Mouse (Mus musculus): ENCODE results near the gene Rcor2.

The Rcor2 gene

DNA sequence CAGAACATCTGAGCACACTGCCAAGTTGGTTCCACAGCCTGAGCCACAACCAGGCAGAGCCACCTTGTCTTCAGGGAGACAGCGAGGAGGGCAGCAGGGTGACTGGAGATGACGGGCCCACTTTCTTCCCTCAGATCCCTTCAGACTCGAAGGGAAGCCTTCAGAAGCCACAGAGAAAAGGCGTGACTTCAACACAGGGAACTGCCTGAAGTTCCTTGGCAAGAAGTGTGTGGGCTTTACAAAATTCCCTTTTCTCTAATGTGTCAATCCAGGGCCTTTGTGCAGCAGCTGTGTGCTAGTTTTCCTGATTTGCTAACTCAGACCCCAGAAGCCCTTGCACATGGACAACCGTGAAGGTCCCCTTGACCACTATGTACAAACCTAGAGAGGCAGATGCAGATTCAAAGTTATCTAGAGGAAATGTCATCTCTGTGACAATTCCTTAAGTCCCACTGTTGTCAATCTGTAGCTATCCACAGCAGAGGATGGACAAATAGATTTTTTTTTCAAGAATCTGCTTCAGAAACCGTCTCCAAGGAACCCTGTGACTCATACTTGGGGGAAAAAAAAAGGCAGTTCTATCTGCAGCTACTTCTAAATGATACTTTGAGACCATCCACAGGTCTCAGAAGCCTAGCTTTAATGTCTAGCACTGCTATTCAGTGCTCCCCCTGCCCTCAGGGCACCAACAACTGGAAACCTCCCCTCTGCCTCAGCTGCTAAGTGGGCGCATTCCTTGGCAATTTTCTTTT is 25.0 kb downstream of the Rcor2 start:
- in situ Hi-C loops (cut with MseI, MboI), result no loop called here

DNA sequence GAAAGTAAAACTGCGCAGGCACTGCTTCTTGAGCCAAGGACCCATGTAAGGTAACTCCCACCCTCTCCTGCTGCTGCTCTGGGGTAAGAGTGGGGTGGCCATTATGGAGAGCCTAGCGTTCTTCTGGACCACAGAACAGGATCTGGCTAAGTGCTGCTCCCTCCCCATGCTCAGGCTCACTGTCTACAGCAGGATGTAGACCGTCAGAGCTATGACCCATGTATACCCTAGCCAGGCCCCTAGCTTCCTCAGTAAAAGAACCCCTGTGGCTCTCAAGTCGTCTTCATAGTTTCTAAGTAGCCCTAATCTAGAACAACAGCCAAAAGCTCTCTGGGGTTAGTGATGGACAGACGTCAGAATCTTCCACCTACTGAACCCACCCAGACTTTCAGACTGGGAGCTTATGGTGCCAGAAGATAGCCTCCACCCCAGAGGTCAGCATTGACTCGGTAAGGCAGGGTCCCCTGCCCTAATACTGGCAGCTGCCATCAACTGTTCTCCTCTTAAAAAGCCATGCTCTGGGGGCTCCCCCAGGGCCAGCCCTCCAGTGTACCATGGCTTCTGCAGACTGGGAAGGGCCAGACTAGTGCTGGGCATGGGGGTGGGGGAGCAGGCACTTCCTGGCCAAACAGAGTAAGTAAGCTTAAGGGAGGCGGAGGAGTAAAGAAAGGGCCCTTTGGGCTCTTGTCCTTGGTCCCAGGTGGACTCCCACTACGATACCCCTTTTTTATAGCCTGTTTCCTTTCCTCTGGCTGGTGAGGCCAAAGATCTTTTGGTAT is 27.2 kb downstream of the Rcor2 start:
- in situ Hi-C loops (cut with MseI, MboI), result no loop called here

DNA sequence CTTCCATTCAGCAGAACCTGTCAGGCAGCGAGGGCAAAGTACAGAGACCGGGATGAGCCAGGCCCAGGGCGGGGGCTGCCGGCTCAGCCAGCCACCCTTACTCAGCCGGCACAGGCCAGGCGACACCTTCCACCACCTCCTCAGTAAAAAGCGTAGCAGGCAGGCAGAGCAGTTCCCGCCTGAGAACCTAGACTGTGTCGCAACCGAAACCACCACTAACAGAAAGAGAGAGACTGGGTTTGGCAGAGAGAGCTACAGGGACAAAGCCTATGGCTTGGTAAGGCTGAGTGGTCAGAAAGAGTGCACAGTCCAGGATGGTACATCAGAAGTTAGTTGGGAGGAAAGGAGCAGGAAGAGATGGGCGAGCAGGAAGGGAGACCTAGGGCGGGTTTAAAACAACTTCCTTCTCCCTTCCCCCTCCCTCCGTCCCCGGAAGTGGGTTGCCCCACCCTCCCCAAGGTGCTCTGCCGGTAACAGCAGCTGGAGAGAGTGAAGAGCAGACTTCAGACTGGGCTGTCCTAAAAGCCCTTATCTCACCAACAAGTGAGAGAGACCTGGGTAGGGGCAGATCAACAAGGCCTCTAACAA is 28.0 kb downstream of the Rcor2 start:
- in situ Hi-C loops (cut with MseI, MboI), result no loop called here

DNA sequence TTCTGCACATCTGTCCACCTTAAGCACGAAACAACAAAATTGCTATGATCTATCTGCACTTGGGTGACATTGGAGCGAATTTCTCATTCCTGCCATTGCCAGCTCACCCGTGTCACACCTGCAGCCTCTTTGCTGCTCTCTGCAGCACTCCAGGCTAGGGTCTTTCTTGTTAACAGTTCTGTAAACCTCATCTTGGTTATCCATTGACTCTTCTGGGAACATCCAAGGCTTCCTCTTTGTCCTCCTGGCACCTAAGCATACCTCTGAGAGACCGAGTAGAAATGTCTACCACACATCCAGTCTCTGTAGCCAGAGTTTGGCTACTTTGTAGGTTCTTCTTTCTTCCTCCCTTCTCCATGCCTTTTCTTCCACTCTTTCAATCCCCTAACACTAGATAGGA is 28.8 kb downstream of the Rcor2 start:
- in situ Hi-C loops (cut with MseI, MboI), result no loop called here

DNA sequence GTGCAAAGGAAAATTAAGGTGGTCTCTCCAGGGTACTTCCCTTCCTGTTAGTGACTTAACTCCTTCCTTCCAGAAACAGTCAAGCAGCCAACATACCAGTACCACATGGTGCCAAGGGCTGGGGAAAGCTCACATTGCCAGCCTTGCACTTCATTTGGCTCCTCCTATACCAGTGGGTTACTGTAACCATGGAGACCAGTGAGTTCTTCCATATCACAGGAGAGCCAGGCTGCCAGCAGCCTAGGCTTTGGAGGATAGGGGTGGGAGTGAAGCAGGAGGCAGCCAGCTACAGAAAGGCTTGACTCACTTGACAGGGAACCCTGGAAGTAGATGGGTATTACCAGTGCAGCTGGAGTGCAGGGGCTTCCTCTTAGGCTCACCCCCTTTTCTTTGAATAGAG is 31.9 kb downstream of the Rcor2 start:
- in situ Hi-C loops (cut with MseI, MboI), result no loop called here

DNA sequence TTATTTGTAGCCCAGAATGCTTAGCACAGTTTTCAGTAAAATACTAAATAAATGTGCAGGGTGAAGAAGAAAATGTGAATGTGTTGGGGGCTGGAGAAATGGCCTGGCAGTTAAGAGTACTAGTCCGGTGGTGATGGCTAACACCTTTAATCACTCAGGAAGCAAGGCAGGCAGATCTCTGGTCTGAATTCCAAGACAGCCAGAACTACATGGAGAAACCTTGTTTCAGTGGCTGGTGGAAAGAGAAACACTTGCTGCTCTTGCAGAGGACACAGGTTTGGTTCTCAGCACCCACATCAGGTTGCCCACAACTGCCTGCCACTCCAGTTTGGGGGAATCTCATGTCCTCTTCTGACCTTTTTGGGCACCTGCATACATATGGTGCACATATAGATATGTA is 33.0 kb downstream of the Rcor2 start:
- in situ Hi-C loops (cut with MseI, MboI), result no loop called here

DNA sequence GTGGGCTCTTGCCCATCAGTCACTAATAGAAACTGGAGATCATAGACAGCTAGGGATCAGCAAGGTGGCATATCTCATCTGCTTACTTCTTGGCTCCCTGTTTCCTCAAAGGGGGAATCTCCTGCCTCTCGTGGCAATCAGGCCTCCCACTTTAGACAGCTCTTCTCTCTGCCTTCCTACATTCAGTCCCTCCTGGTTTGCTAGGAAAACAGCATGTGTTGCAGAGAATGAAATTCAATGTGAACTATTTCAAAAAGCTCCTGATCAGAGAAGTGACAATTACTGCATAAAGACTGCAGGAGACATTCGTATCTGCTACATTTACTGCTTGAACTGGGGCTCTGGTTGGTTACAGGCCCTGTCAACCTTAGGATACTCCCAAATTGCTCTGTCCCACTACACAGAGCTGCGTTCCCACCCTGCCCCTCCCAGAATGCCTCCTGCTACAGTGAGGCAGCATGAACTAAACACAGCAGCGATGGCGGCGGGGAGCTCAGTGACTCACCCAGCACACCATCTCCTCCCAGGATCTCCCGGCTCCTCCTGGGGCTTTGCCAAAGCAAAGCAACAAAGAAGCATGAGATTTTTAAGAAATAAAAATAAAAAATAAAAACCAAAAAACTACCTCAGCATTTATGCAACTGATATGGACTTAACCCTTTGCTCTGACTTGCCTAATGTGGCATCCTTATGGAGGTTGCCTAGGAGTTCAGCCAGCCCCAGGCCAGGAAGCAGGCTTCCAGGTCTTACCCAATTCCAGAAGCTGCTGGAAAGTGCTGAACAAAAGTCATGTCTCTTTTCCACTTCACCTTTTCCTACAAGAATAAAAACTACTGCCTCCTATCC is 34.7 kb downstream of the Rcor2 start:
- in situ Hi-C loops (cut with MseI, MboI), result no loop called here

DNA sequence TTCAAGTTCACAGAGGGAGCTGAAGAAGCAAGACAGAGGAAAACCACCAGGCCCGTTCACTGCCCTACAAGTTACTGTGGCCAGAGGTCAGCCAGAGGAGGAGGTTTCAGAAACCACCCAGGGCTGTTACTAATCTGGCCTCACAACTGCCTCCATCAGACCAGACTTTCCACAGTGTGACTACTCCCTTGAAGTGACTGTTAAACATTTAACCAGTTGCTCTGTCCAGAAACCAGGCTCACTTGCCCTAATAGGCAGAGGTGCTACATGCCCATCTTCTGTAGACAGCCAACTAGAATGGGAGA is 35.3 kb downstream of the Rcor2 start:
- in situ Hi-C loops (cut with MseI, MboI), result no loop called here

DNA sequence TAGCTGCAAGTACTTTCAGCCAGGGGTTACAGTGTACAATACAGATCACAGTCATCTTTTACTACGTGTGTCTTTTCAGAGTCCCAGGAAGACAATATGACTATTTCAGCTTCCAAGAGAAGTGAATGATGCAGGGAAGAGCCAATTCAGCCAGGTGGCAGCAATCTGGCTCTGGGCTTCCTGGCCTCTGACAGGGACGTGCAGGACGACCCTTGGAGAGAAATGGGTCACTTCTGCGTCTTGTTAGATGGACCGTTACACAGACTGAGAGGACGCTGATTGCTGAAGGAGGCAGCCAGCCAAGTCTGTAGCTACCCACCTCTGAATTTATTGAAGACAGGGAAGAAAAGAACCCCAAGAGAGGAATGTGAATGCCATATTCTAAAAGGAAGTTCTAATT is 36.7 kb downstream of the Rcor2 start:
- in situ Hi-C loops (cut with MseI, MboI), result no loop called here

DNA sequence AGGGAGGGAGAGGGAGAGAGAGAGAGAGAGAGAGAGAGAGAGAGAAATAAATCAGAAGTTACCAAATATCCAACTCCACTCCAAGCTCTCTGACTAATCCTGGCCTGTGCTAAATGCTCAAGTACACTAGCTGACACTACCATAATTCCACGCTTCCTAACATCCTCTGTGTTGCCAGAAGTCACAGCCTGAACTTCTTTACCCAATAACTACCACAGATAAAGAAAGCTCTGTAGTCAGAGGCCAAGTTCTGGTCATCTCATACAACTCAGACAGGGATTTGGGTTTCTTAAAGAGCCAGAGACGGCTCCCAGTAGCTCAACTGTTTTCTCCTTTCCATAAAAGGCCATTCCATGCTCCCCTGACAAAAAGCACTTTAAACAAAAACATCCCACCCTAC is 37.7 kb downstream of the Rcor2 start:
- in situ Hi-C loops (cut with MseI, MboI), result no loop called here

DNA sequence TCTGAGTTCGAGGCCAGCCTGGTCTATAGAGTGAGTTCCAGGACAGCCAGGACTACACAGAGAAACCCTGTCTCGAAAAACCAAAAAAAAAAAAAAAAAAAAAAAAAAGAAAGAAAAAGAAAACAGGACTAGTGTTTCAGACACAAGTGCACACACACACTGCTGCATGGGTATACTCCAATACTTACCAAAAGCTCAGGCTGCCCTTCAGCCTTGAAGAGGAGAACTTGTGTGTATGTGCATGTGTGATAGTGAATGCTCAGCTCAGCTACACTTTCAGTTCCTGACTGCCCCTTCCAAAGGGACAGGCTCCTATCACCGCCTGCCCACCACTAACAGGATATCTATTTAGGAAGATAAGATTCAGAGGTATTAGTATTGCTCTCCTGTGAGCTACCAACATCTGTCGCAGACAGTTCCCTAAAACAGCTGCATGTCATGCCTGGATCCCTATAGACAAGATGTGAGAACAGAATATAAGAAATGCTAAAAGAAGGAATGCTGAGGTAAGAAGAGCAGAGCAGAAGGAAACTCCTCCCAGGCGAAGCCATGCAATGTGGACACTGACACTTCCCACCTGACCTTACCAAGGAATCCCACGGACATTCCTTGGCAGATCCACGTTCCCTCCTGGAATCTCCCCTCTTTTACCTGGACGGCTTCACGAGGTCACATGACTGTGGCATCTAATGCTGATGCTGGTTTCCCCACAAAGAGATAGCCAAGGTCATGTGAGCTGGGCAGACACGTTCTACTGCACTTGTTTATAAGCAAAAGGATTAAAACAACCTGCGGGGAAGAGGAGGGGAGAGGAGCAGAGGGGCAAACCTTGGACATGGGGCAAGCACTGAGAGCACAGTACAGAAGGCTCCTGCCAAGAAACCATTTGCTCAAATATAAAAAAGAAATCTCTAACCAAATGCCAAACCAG is 38.5 kb downstream of the Rcor2 start:
- in situ Hi-C loops (cut with MseI, MboI), result no loop called here

DNA sequence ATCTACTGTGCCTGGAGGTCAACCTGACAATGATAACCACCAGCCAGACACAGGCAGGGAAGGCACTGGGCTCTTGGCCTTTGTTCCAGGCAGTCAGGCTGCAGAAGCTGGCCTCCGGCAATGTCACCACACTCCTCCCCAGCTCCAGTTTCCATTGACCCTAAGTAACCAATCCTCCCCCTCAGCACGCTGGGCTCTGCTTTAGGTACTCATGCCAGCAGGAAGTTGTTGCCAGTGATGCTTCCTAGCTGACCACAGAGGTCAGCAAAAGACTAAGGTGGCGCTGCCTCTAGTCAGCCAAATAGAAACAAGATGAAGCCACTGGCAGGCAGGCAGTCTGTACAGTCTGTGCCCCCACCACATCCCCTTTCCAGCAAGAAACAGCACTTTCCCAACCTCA is 39.8 kb downstream of the Rcor2 start:
- in situ Hi-C loops (cut with MseI, MboI), result no loop called here

DNA sequence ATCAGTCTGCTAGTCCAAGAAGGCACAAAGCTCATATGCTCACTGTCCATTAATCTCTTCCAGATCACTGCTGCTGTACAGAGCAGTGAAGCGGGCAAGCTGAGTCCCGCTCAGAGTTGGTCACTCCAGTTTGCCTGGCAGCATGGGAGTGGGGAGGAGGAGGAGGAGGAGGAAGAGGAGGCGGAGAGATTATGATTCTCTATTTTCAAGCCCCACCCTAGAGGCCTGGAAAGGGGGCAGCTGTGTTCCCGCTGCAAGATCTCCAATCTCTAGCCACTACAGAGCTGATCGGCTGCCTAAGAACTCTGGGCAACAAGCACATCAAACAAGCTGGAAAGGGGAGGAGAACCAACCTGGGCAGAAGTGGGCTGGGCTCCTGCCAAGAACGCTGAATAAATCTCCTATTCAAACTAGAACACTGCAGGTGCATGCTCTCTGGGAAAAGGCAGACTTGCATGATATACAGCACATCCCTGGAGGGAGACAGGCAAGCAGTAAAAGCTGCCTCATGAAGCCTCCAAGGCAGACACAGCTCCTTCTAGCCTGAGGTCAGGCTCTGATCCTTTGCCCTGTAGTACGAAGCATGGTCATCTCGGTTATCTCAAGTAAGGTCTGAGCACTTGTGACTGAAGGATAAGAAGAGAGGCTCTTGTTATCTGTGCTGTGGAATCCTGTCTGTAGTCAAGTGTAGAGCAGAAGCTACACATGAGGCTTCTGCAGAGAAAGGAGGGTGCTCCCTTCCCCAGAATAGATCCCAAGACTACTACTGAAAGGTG is 41.1 kb downstream of the Rcor2 start:
- in situ Hi-C loops (cut with MseI, MboI), result no loop called here

DNA sequence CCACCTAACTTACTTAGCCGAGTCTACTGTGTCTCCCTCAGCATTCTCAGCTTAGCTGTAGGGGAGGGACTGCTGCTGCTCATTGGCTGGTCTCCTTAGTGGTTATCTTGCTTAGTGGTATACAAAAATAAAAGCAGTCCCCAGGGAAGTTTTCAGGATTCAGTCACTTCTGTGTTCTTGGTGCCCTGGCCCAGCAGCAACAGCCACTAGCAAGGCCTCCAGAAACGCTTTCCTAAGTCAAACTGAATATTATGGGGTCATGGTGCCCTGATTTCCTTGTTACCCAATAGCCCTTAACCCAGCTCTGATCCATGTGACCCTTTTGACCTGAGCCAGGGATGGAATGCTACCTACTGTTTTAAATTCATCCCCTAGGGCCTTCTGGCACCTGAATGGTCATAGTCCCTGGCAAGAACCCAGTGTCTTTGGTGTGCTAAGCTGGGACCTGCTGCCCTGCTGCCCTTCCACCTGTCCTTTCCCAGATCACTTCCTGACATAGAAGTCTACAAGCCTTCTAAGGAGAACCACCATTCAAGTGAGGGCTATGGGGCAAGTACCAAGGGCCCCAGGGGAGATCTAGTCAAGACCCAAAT is 42.7 kb downstream of the Rcor2 start:
- in situ Hi-C loops (cut with MseI, MboI), result no loop called here

DNA sequence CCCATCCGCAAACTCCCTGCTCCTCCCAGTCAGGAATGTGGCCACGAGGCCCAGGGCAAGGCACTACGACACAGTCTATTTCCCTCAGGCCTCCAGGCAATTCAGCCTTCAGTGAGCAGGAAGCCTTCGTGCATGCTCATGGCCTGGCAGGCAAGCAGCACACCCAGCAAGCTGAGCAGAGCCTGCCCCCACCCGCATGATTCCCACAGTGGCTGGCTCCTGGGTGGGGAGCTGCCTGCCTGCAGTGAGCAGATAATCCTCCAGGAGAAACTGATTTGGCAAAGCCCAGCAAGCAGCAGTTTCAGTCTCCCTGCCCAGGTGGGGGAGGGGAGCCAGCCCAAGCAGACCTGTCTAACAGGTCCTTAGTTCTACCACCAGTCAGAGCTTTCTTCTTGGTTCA is 43.6 kb downstream of the Rcor2 start:
- in situ Hi-C loops (cut with MseI, MboI), result no loop called here

DNA sequence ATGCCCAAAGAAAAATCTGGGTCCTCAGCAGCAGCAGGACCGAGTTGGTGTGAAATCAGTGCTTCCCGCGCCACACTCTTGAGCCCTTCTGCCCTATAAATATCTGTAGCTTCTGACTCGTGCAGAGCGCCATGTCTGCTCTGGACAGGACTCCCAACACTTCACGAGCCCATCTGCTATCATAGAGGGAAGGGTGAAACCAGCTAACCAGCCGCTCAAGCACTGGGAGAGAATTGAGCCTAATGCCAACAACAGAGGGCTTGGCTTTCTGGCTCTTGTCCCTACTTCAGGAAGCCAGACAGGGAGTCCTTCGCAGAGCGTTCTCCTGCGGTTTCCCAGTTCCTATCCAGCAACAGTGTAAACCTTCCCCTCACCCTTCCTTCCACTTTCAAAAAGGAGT is 44.2 kb downstream of the Rcor2 start:
- in situ Hi-C loops (cut with MseI, MboI), result no loop called here

DNA sequence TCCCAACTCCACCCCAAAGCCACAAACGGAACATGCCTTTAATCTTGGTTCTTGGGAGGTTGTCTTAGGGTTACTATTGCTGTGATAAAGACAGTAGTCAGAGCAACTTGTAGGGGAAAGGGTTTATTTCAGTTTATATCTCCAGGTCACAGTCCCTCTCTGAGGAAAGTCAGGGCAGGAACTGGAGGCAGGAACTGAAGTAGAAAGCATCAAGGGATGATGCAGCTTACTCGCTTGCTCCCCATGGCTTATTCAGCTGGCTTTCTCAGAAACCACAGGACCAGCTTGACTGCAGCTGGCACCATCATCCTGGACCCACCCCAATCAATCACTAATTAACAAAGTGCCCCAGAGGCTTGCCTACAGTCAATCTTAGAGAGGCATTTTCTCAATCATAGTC is 46.5 kb downstream of the Rcor2 start:
- in situ Hi-C loops (cut with MseI, MboI), result no loop called here

DNA sequence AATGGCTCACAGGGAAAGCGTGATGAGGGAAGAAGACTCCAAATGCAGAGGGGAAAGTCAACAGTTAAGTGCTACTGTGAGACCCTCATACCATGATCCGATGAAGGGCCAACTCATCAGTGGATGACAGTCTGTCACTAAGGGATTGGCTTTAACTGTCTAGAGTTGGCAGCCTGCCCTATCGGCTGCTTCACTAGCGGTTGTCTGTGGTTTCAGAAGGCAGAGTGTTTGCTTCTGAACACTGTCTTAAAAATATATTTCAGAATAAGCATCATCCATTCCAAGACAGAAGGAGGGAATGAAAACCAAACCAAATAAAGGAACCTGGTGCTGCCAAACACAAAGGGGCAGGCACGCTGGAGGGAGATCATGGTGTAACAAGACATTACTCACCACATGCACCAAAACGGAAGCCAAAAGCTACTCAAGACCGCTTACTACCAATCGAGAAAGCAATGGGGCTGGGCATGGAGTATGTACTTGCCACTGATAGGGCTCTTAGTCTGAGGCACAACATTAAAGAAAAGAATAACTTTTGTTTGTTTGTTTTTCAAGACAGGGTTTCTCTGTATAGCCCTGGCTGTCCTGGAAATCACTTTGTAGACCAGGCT is 48.0 kb downstream of the Rcor2 start:
- in situ Hi-C loops (cut with MseI, MboI), result no loop called here

DNA sequence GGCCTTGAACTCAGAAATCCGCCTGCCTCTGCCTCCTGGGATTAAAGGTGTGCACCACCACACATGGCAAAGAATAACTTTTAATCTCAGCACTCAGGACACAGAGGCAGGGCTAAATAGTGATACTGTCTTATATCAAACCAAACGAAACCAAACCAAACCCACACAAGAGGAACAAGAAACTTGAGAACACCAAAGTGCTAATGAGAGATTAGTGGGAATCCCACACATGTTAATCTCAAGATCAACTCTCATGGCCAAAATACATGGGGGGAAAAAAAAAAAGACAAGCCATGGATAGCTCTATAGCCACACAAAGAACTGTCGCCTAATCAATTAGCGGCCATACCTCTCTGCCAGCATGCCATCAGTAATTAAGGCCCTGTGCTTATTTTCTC is 48.5 kb downstream of the Rcor2 start:
- in situ Hi-C loops (cut with MseI, MboI), result no loop called here

DNA sequence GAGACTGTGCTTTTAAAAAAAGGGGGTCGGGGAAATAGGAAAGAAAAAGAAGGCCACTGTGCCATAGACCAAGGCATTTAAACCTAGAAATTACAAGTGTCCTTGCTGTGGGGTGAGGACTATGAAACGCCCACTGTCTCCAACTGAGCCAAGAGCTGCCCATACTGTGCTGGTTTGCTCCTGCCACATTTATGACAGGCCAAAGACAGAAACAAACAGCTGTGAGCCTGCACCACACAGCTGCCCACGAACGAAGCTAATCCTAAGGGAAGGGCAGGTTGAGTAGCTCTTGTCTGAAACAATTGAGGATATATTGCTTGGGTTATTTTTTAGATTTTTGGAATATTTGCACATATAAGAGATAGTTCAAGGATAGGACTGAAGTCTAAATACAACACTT is 49.7 kb downstream of the Rcor2 start:
- in situ Hi-C loops (cut with MseI, MboI), result no loop called here

All from mouse trophoblast stem cell (cell line).